Mouse (Mus musculus) olfactory bulb, adult 2 months (tissue): ENCODE measurements at regions not wholly inside any gene's neighbourhood (a gene's known extent, or its start where the extent isn't known, plus 50 kb on each side); places are given as distances from the start of the nearest gene placed in this dataset.

Experiments
- CTCF ChIP-seq: fragments of 200-500 bp; IDR thresholded peaks from 2 replicates; pipeline ENCODE4 v1.5.1; 2012; ENCODE audit warnings: low read depth, mild to moderate bottlenecking, low read length, moderate library complexity; ENCODE audit not compliant: insufficient read depth
- POLR2A ChIP-seq: fragments of 200-500 bp; IDR thresholded peaks from 2 replicates; pipeline ENCODE4 v1.6.1; 2012; ENCODE audit warnings: mild to moderate bottlenecking, low read depth, low read length, moderate library complexity; ENCODE audit not compliant: insufficient read depth

DNA sequence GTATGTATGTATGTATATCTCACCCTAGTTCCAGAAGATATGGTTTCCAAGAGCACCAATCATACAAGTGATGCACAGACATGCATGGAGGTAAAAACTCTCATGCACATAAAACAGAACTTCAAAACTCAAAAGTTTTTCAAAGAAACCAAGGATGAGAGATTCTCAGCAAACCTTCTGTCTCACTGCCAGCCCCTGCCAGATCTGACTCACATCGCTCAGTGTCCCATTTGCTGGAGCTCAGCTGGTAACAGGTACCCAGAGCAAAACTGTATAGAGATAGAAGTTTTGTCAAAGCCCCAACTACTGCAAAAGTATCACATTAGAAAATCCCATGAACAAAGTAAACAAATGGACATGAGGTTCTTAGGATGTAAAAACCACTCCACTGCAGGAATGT lies 337.0 kb downstream of the 1190002N15Rik start:
- TF ChIP-seq POLR2A (no peak), CTCF (no peak)
